Mouse (Mus musculus) left cerebral cortex, adult 11 months (tissue): ENCODE data around the gene Aldh3b2.

Experiments
- DNase-seq: peaks from one replicate; pipeline ENCODE4 v3.0.0; 2022; ENCODE audit warnings: low spot score

The Aldh3b2 gene

DNA sequence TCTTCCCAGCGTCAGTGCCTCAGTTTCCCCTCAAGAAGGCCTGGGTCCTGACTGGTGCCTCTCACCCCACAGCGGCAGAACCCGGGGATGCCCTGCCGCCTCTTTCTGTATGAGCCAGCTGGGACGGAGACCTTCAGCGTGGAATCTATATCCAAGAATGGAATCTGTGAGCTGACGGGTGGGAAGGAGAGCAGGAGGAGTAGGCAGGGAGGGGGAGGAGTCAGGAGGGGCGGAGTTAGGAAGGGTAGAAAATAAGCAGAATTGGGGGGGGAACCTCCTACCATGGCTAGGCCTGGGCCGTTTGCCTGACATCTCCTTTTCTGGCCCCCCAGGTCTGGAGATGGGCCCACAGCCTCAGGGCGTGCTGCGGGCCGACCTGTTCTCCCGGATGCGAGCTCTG lies 15.9 kb downstream of the Aldh3b2 start:
- no peak for DNase-seq

- no peak for DNase-seq
Measured at GRCm38 (mm10) chr19:3988750-3989149, 16.6 kb downstream of the Aldh3b2 start.

GRCm38 (mm10) chr19:3990804-3991203 lies 18.7 kb downstream of the Aldh3b2 start:
- no peak for DNase-seq

- no peak for DNase-seq
Measured at GRCm38 (mm10) chr19:3991562-3991961, 19.4 kb downstream of the Aldh3b2 start.

GRCm38 (mm10) chr19:3991966-3992365 lies 19.8 kb downstream of the Aldh3b2 start:
- DNase-seq: no peak

- DNase-seq: no peak
Measured at GRCm38 (mm10) chr19:3992416-3992815, 20.3 kb downstream of the Aldh3b2 start, which contains the start of gene Tbx10. Gene Tbx10 (plus strand): TSS chr19:3992752.

- DNase-seq: no peak
Measured at GRCm38 (mm10) chr19:3994932-3995331, 22.8 kb downstream of the Aldh3b2 start.

GRCm38 (mm10) chr19:3995505-3995904 lies 23.4 kb downstream of the Aldh3b2 start:
- no peak for DNase-seq

DNA sequence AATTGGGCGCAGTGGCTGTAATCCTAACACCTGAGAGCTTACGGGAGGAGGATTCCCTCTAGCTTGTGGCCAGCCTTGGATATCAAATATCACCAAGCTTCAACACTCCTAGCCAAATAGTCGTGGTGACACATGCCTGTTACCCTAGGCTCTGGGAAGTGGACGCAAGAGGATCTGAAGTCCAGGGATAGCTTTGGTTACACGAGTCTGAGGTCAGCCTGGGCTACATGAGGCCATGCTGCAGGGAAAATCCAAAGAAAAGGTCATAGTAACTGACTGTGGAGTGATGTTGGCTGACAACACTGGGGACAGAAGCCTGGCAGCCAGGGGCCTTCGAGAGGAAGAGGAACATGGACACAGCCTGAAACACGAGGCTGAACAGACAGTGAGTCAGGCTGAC lies 24.0 kb downstream of the Aldh3b2 start:
- DNase-seq: no peak

DNA sequence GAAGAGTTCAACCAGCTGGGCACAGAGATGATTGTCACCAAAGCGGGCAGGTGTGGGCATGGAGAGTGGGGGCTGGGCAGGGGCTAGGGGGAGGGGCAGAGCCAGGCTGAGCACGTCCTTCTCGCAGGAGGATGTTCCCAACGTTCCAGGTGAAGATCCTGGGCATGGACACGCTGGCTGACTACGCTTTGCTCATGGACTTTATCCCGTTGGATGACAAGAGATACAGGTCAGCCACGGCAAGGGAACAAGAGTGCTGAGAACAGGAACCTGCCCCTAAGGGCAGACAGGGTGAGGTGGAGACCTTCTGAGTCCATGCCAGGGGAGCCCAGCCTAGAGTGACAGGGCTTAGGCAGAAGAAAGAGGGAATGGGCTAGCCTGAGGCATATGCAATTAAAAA lies 24.6 kb downstream of the Aldh3b2 start:
- no peak for DNase-seq

DNA sequence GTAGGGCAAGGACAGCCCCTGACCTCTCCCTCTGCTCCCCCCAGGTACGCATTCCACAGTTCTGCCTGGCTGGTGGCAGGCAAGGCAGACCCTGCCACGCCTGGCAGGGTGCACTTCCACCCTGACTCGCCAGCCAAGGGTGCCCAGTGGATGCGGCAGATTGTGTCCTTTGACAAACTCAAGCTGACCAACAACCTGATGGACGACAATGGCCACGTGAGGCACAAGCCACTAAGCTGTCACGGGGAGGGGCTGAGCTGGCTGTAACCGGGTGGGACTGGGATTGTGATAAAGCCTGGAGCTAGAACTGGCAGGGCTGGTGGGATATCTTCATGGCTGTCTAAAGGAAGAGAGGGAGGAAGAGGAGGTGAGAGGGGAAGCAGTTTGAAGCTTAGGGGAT lies 25.1 kb downstream of the Aldh3b2 start:
- no peak for DNase-seq

GRCm38 (mm10) chr19:3998335-3998734 lies 26.2 kb downstream of the Aldh3b2 start:
- no peak for DNase-seq

- DNase-seq: no peak
Measured at GRCm38 (mm10) chr19:3999121-3999730, 27.1 kb downstream of the Aldh3b2 start.

GRCm38 (mm10) chr19:4000119-4000900 lies 28.2 kb downstream of the Aldh3b2 start, which contains the start of the genes Nudt8 and Gm49405:
Gene Nudt8 (plus strand): TSS chr19:4000580.
Gene Gm49405 (plus strand): TSS chr19:4000626.
- peak; percentile 96 for DNase-seq

GRCm38 (mm10) chr19:4000949-4001525 lies 28.9 kb downstream of the Aldh3b2 start:
- no peak for DNase-seq

DNA sequence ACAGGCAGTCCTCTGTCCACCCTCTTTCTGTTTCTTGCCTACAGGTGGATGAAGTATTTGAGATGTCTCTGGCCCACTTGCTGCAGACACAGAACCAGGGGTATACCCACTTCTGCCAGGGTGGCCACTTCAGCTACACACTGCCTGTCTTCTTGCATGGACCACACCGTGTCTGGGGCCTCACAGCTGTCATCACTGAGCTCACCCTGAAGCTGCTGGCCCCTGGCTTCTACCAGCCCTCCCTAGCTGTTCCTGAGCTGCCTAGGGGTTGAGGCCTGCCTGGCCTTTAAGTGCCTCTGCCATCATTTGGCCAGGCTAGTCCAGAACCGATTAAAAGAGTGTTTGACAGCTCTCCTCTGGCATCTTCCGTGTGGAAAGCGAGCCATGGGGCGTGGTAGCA lies 29.6 kb downstream of the Aldh3b2 start:
- no peak for DNase-seq

DNA sequence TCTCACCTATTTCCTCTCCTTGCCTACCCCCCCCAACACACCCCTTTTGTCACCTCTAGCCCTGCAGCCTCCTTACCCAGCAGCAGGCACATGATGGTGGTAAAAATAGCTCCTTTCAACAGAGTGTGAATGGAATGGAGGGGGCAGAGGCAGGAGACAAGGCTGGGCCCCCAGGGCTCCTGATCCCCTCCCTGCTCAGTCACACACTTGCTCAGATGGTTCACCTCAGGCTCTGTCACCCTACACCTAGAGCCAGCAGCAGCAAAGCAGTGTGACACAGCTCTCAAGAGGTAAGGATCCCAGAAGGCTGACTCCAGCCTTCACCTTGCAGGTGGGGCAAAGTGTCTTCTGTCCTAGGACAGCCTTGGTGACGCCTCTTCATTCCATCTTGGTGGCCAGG lies 31.0 kb downstream of the Aldh3b2 start, which contains the start of gene Doc2g:
Gene Doc2g (plus strand): TSS at position 202 of the 400 bp plus-strand sequence.
- no peak for DNase-seq

DNA sequence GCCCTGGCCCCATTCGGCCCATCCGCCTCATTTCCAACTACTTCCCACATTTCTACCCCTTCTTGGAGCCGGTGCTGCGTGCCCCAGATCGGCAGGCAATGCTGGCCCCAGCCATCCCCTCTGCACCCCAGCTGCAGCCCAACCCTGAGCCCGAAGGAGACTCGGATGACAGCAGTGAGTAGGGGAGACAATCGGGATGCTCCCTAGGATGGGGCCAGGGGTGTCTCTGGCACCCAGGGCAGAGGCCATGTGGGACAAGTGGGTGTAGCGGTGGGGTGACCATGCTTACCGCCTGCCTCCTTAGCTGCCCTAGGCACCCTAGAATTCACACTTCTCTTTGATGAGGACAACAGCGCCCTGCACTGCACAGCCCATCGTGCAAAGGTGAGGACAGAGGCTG lies 31.5 kb downstream of the Aldh3b2 start:
- DNase-seq: no peak

DNA sequence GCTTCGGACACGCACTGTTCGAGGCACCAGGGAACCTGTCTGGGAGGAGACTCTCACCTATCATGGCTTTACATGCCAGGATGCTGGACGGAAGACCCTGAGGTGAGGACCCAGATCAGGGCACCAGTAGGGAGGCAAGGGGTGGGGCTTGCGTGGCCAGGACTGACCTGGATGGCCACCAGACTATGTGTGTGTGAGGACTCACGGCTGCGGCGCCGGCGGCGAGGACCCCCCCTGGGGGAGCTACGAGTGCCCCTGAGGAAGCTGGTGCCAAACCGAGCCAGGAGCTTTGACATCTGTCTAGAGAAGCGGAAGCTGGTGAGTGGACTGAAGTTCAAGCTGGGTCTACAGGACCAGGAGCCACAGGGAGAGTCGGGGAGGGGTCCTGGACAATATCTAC lies 32.2 kb downstream of the Aldh3b2 start:
- DNase-seq: no peak

DNA sequence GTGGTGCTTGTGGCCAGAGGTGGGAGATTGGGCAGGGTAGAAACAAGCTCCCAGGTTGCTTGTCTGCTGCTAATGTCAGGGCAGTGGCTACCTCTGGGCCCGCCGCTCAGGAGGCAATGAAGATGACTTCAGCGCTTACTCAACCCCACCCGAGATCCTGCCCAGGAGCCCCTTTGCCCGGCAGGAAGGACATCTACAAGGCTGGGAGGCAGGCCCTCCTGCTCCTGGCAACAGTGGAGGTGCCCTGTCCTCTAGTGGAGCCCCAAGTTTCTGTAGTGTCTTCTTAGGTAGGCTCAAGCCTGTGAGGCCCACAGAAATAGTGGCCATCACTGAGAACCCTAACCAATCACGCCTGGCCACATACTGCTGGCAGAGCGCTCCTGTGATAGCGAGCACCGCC lies 33.0 kb downstream of the Aldh3b2 start:
- no peak for DNase-seq

DNA sequence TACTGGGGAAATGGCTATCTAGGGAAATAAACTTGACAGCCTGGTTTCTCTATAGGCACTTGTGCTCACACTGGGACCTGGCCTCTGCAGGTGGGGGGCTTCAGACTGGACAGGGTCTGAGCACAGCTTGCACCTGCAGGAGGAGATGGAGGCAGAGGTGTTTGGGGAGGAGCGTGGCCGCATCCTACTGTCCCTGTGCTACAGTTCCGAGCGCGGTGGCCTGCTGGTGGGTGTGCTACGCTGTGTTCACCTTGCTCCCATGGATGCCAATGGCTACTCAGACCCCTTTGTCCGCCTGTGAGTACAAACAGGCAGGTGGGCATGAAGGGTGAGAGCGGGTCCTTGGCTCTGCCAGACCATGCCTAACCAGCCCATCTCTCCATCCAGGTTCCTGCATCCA lies 33.8 kb downstream of the Aldh3b2 start:
- no peak for DNase-seq

GRCm38 (mm10) chr19:4011086-4011485 lies 39.0 kb downstream of the Aldh3b2 start:
- no peak for DNase-seq

DNA sequence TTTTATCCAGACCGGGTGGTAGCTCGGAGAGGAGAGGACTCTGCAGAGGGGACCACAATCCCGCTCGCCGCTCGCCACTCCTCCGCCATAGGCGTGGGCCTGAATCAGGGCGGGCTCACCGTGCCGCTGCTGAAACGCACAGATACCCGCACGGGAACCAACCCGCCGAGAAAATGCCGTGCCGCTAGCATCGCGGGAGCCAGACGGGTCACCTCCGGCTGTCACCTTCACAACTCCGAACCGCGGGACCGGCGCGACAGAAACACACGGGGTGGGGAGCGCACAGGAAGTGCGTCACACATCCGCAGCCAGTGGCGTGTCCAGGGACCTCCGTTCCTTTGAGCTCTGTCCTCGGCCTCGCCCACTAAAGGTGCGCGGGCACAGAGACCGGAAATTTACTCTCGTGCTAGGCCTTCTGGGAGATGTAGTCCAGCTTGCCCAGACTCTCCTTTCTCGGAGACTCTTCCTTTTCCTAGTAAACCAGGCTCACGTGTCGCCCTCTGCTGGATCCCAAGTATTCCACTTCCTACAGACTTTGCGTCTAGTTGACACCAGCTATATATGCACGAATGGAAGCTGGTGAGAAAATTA lies 40.4 kb downstream of the Aldh3b2 start, which contains the start of gene Ndufv1:
Gene Ndufv1 (minus strand): TSS at position 375 of the 591 bp plus-strand sequence.
- peak; percentile 98 for DNase-seq
